Mouse (Mus musculus) hindbrain, embryonic 12.5 days (tissue): ENCODE measurements at regions not wholly inside any gene's neighbourhood (a gene's known extent, or its start where the extent isn't known, plus 50 kb on each side); places are given as distances from the start of the nearest gene placed in this dataset.

Experiments used
- ATAC-seq: fragments of 200-750 bp; cut with Nextera tagmentation; 2 replicates; pipeline ENCODE4 v1.8.0; 2017; ENCODE audit warnings: moderate TSS enrichment; ENCODE audit not compliant: low FRiP score
- H3K27ac ChIP-seq: fragments of 300-500 bp; sonication (generic); 2 replicates; pipeline ENCODE4 v1.5.1; 2016; ENCODE audit warnings: mild to moderate bottlenecking
- H3K27me3 ChIP-seq: fragments of 300-500 bp; sonication (generic); 2 replicates; pipeline ENCODE4 v1.6.1; 2016; ENCODE audit warnings: mild to moderate bottlenecking
- H3K36me3 ChIP-seq: fragments of 300-500 bp; sonication (generic); 2 replicates; pipeline ENCODE4 v1.6.1; 2016; ENCODE audit warnings: mild to moderate bottlenecking
- H3K4me1 ChIP-seq: fragments of 300-500 bp; sonication (generic); 2 replicates; pipeline ENCODE4 v1.6.1; 2016
- H3K4me2 ChIP-seq: fragments of 300-500 bp; sonication (generic); replicated peaks from 2 replicates; pipeline ENCODE4 v1.6.1; 2016; ENCODE audit warnings: mild to moderate bottlenecking
- H3K4me3 ChIP-seq: fragments of 300-500 bp; sonication (generic); 2 replicates; pipeline ENCODE4 v1.5.1; 2016; ENCODE audit warnings: mild to moderate bottlenecking
- H3K9ac ChIP-seq: fragments of 300-500 bp; sonication (generic); 2 replicates; pipeline ENCODE4 v1.6.1; 2016; ENCODE audit warnings: mild to moderate bottlenecking, moderate library complexity
- H3K9me3 ChIP-seq: fragments of 300-500 bp; sonication (generic); replicated peaks from 2 replicates; pipeline ENCODE4 v1.6.1; 2016; ENCODE audit warnings: mild to moderate bottlenecking
- WGBS: fragments of 180-500 bp; shearing (Covaris S2); methylation state at CpG from one replicate; pipeline ENCODE4 v1.1.7; 2016; 5-methylcytosine and 5-hydroxymethylcytosine counted together

DNA sequence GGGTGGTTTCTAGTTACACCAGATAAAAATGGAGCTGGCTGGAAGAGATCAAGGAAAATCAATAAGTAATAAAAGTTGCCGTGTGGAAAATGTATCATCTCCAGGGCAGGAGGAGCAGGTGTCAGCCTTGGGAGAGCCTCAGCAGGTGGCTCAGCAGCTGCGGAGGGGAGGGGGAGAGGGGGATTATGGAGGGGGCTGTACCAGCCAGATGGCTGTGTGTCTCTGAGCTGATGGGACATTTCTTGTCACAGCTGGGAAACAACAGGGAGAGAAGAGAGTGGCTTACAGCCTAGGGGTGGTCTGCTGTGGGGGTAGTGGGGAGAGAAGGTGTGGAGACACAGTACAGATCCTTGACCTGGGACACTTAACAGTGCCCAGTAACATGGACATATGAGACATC lies 116.5 kb downstream of the Matn1 start:
- H3K9me3 ChIP-seq, result no peaks in the 10 kb centered on the region
- H3K27me3 ChIP-seq, result peaks cover 18% of the 10 kb centered on the region
- no peak overlapping the region for H3K4me3 ChIP-seq
- WGBS, result 13% methylated on average over 2 of the region's 2 CpGs
- H3K9ac ChIP-seq, result no peak overlapping the region
- peaks cover 15% of the 10 kb centered on the region for H3K4me1 ChIP-seq
- no peaks in the 10 kb centered on the region for H3K36me3 ChIP-seq
- 0 out of 2 replicates have a peak overlapping the region, but pooled peaks have one; percentile 30 for H3K27ac ChIP-seq
- no peak overlapping the region for H3K4me2 ChIP-seq
- ATAC-seq, result peak; percentile 67

DNA sequence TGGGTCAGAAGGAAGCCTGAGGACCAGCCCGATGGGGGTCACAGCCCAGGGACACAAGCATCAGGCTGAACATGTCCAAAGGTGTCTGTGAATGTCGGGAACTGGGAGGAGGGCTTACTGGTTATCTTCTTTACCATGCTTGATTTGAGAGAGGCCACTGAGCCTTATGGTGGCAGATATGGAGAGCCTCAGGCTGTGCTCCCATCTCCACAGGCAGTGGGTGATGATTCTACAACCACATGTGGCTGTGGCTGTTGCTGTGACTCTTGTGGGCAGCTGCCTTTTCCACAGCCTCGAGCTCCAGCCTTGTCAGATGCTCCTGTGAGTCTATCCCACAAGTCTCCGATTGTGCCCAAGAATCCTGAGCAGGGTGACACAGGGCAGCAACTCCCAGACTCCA lies 118.4 kb downstream of the Matn1 start:
- Histone ChIP-seq H3K9me3 (no peaks in the 10 kb centered on the region), H3K27ac (no peak overlapping the region), H3K36me3 (no peaks in the 10 kb centered on the region), H3K4me2 (no peak overlapping the region), H3K9ac (no peak overlapping the region), H3K27me3 (peaks cover 18% of the 10 kb centered on the region), H3K4me3 (no peak overlapping the region), H3K4me1 (peaks cover 32% of the 10 kb centered on the region)
- 83% methylated on average over 4 of the region's 4 CpGs for WGBS
- no peak for ATAC-seq

DNA sequence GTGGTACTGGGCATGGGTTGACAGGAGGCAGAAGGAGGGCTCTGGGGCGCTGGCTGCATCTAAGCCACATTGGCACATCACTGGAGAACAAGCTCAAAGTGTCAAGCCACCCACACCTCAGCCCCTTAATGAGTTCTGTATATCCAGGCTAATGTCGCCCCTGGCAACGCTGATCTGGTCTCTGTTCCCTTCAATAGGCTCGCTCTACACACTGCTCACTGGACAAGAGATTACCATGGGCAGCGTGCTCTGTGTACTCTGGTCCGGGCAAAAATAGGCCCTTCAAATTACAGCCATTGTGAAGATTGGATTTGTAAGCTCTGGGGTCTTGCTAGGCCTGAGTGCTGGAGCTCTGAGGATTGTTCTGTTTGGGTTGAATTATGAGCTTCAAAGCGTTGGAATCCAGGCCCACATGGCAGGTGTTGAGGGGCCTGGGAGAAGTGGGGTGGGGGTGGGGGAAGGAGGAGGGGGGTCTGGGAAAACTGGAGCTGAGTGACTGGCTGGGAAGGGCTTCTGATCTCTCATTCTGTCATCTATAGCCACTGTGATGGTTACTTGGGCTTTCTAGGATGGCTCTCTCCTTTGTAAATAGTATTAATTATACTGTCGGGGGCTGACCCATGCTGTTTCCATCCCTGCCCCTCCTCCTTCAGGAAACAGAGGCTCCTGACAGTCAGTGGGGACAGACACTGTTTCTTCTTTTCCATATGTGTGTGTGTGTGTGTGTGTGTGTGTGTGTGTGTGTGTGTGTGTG lies 122.2 kb downstream of the Matn1 start:
- peak; percentile 68 for ATAC-seq
- H3K9ac ChIP-seq, result no peak overlapping the region
- WGBS, result 33% methylated on average over 8 of the region's 8 CpGs
- no peaks in the 10 kb centered on the region for H3K9me3 ChIP-seq
- H3K27me3 ChIP-seq, result peaks cover 11% of the 10 kb centered on the region; the same call in 1 of the 2 replicates
- no peaks in the 10 kb centered on the region for H3K36me3 ChIP-seq
- H3K4me1 ChIP-seq, result peaks cover 23% of the 10 kb centered on the region
- H3K4me3 ChIP-seq, result no peak overlapping the region
- no peak overlapping the region for H3K4me2 ChIP-seq
- H3K27ac ChIP-seq, result peak overlapping the region; percentile 40; the same call in 1 of the 2 replicates

DNA sequence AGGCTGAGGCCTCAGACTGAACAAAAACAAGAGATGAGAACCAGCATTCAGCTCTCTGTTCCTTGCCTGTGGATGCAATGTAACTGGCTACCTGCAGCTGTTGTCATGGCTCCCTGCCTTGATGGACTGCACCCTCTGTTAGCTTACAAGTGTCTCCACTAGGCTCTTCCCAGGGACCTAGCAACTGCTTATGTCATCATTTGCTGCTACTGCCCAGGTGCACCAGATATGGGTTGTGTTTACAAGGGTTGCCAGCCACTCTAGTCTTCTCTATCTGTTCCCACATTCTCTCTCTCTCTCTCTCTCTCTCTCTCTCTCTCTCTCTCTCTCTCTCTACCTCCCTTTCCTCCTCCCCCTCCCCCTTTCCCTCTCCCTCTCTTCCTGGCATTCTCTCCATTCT lies 126.4 kb downstream of the Matn1 start:
- no peaks in the 10 kb centered on the region; the same call in 1 of the 2 replicates for H3K27me3 ChIP-seq
- no peaks in the 10 kb centered on the region for H3K36me3 ChIP-seq
- no peaks in the 10 kb centered on the region for H3K9me3 ChIP-seq
- ATAC-seq, result no peak
- H3K27ac ChIP-seq, result no peak overlapping the region
- H3K4me2 ChIP-seq, result no peak overlapping the region
- H3K4me3 ChIP-seq, result no peak overlapping the region
- peaks cover 21% of the 10 kb centered on the region for H3K4me1 ChIP-seq
- no peak overlapping the region for H3K9ac ChIP-seq

DNA sequence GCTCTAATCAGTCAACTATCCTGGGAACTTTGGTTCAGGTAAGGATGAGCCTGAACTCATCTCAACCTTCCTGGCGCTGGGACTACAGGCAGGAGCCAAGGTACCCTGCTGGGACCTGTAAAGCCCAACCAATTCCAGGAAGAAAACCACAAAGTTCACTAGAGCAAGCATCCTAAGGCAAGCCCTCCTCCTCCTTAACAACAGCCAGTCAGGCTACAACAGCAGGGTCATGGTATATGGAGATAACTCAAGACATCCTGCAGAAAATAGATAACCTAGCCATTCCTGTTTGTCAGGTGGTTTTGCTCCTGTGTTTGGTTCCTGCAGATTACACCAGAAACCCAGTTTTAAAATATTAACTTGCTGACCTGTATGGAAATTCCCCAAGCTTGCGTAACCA lies 128.4 kb downstream of the Matn1 start:
- no peak overlapping the region for H3K9ac ChIP-seq
- no peak overlapping the region for H3K4me3 ChIP-seq
- H3K4me1 ChIP-seq, result peaks cover 2% of the 10 kb centered on the region; the same call in 1 of the 2 replicates
- no peak overlapping the region for H3K4me2 ChIP-seq
- no peaks in the 10 kb centered on the region for H3K36me3 ChIP-seq
- H3K27ac ChIP-seq, result no peak overlapping the region
- ATAC-seq, result no peak
- 90% methylated on average over 2 of the region's 2 CpGs for WGBS
- H3K9me3 ChIP-seq, result no peaks in the 10 kb centered on the region
- H3K27me3 ChIP-seq, result peaks cover 3% of the 10 kb centered on the region; the same call in 1 of the 2 replicates

DNA sequence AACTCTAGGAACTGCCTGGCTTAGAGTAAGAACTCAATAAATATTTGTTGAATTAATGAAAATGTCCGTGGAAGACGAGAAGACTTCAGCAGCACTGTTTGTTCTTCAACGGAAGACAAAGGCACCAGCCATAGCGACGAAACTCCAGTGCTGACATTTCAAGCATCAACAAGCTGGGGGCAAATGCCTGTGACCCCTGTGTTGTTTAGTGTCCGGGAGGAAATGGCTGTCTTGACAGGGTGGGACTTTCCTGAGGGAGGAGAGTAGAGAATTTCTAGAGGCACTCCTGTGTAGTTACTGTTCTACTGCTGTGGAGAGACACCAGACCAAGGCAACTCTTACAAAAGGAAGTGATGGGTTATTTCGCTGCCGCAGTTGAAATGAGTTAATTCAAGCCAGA lies 129.2 kb downstream of the Matn1 start:
- Histone ChIP-seq H3K4me2 (no peak overlapping the region), H3K9me3 (no peaks in the 10 kb centered on the region), H3K4me1 (no peaks in the 10 kb centered on the region), H3K4me3 (no peak overlapping the region), H3K36me3 (no peaks in the 10 kb centered on the region), H3K27me3 (peaks cover 3% of the 10 kb centered on the region; the same call in 1 of the 2 replicates), H3K9ac (no peak overlapping the region), H3K27ac (no peak overlapping the region)
- ATAC-seq, result no peak
- WGBS, result 38% methylated on average over 8 of the region's 8 CpGs

DNA sequence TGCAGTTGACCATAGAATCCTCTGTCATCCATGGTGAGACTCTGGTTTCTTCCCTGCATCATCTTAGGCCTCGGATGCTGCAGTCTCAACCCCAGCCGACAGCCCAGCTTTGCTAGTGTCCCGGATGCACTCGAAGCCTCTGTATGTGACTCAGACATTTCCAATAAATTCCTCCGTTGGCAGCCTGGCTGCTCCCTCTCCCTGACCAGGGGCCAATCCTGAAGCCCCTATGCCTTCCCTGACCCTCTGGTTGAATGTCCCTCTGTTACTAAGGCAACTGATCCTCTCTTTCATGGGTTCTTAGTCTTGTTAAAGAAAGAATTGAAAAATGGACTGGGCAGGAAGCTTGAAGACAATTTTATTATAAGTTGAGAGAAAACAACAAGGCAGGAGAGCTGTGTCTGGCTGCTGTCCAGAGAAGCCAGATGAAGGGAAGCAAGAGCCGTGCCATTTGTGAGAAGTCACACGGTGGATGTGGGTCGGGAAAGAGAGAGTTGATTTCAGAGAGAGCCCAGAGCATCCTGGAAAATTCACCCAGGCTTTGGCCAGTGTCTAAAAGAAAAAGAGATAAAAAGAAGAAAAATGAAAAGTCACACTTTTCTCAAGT lies 131.2 kb downstream of the Matn1 start:
- WGBS, result 50% methylated on average over 8 of the region's 8 CpGs
- Histone ChIP-seq H3K27ac (no peak overlapping the region), H3K4me1 (peaks cover 9% of the 10 kb centered on the region), H3K4me3 (no peak overlapping the region), H3K4me2 (no peak overlapping the region), H3K27me3 (peaks cover 7% of the 10 kb centered on the region; the same call in 1 of the 2 replicates), H3K9ac (no peak overlapping the region), H3K36me3 (no peaks in the 10 kb centered on the region), H3K9me3 (no peaks in the 10 kb centered on the region)
- no peak for ATAC-seq

DNA sequence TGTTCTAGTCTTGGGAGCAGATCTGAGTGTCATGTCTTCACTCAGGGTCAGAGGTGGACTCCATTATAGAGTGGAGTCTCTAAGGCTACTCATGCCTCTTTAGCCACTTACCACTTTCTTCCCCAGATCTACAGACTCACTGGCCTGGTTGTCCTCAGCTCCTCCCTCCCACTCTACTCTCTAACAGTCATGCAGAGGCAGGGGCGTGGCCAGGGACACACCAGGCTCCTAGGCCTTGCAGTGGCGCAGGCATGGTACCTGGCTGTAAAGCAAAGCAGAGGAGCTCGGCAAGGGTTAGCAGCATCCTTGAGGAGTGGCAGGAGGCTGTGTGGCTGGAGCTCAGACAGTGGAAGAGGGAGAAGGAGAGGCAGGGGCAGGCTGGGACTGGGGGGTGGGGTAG lies 132.4 kb downstream of the Matn1 start:
- no peak overlapping the region for H3K4me2 ChIP-seq
- no peaks in the 10 kb centered on the region for H3K36me3 ChIP-seq
- peaks cover 11% of the 10 kb centered on the region for H3K4me1 ChIP-seq
- 61% methylated on average over 3 of the region's 3 CpGs for WGBS
- no peak for ATAC-seq
- peaks cover 7% of the 10 kb centered on the region; the same call in 1 of the 2 replicates for H3K27me3 ChIP-seq
- H3K4me3 ChIP-seq, result no peak overlapping the region
- H3K9me3 ChIP-seq, result no peaks in the 10 kb centered on the region
- H3K27ac ChIP-seq, result no peak overlapping the region
- H3K9ac ChIP-seq, result no peak overlapping the region

DNA sequence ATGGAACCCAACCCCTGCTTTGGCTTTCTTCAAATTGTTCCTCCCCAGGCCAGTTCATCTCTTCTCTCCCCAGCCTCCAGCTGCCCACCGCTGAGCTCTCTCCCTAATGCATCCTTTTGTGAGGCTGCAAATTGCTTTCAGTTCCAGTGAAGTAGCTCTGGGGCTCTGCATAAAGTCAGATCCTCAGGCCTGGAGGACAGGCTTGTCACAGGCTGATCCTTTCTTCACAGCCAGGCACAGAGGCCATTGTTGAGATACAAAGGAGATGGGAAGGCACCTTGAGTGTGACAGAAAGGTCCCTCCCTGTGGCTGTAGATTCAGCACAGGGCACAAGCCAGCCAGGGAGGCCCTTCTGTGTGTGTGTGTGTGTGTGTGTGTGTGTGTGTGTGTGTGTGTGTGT lies 135.9 kb downstream of the Matn1 start:
- Histone ChIP-seq H3K9me3 (no peaks in the 10 kb centered on the region), H3K27me3 (peaks cover 7% of the 10 kb centered on the region), H3K36me3 (no peaks in the 10 kb centered on the region), H3K4me1 (peaks cover 14% of the 10 kb centered on the region), H3K4me3 (no peak overlapping the region), H3K9ac (no peak overlapping the region), H3K27ac (peak overlapping the region; percentile 53), H3K4me2 (no peak overlapping the region)
- 7% methylated on average over 1 of the region's 1 CpGs for WGBS
- ATAC-seq, result peak; percentile 20; the same call in 1 of the 2 replicates

DNA sequence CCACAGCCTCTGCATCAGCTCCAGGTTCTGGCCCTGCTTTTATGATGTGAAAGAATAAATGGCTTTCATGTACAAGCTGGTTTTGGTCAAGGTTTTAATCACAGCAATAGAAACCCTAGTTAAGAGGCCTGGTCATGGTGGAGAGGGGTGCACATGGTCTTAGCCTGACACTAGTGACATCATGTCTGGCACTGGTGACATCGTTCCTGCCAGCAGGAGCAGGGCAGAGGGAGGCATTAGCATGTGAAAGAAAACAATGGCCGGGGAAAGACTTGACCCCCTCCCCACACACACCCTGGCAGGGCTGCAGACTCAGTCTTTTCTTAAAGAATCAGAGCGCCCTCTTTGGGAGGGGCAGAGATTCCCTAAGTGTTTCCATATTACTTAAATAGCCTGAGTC lies 139.2 kb downstream of the Matn1 start:
- Histone ChIP-seq H3K4me2 (no peak overlapping the region), H3K4me1 (peaks cover 14% of the 10 kb centered on the region), H3K9ac (no peak overlapping the region), H3K27me3 (peaks cover 4% of the 10 kb centered on the region), H3K27ac (no peak overlapping the region), H3K36me3 (no peaks in the 10 kb centered on the region), H3K9me3 (no peaks in the 10 kb centered on the region), H3K4me3 (no peak overlapping the region)
- ATAC-seq, result no peak
- 35% methylated on average over 3 of the region's 3 CpGs for WGBS

DNA sequence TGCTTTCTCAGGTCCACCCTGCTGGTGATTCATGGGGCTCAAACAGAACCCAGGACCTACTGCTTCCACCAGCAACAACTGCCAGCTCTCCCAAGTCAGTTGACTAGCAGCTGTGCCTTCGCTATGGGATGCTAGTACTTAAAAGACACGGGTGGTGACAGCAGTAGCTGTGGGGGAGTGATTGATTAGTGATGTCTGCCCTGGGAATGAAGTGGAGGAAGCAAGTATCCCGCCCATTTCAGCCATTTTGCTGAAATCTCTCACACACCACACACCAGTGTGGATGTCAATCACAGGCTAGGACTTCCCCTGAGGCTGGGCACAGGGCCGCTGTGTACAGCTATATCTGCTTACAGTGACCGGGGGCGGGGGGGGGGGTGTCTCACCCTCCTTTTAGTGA lies 153.2 kb downstream of the Matn1 start:
- Histone ChIP-seq H3K36me3 (no peaks in the 10 kb centered on the region), H3K27ac (no peak overlapping the region), H3K4me3 (no peak overlapping the region), H3K4me1 (peaks cover 15% of the 10 kb centered on the region), H3K4me2 (no peak overlapping the region), H3K9ac (no peak overlapping the region), H3K27me3 (peaks cover 13% of the 10 kb centered on the region), H3K9me3 (no peaks in the 10 kb centered on the region)
- 20% methylated on average over 6 of the region's 6 CpGs for WGBS
- no peak for ATAC-seq

DNA sequence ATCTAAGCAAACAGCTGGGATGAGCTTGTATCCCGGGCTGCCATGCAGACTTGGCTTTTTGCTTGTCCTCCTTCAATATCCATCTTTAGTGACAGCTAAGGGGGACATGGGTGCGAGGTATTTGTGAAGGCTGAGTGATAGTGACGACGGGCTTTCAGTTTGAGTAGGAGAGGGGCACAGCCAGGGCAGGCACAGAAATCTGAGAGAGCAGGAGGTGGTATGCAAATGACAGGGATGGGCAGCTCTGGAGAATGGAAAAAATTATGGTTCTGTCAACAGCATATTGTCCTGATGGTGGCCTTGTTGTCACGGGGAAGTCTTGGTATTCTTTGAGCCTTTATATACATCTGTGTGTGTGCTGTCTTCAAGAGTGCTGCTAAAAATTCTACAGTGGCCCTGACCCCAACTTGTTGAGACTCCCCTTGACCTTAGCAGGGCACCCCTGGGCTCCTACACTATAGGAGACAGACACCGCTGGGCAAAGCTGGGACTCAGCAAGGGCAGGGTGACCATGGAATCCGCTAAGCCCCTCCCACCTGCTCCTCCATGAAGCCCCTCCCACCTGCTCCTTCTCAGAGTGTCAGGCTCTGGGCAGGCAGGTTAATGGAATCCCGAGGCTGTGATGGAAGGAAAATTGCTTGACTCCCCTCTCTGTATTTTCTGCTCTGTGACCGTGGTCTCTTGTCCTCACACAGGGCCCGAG lies 156.1 kb downstream of the Matn1 start:
- no peak for ATAC-seq
- Histone ChIP-seq H3K27ac (no peak overlapping the region), H3K4me3 (no peak overlapping the region)

More for the DNA sequence above, 156.1 kb downstream of the Matn1 start:
- Histone ChIP-seq H3K27me3 (peaks cover 13% of the 10 kb centered on the region), H3K9ac (no peak overlapping the region), H3K36me3 (no peaks in the 10 kb centered on the region), H3K4me2 (peak overlapping the region; percentile 32), H3K9me3 (no peaks in the 10 kb centered on the region), H3K4me1 (peaks cover 15% of the 10 kb centered on the region)
- WGBS, result 33% methylated on average over 10 of the region's 10 CpGs
